Mouse (Mus musculus): ENCODE data around the gene C3. TPM values are rescaled to one million over a fixed set of nuclear protein-coding genes. Genes with fewer than 3 reads are reported as not detected.

The C3 gene
- total RNA-seq, 1 experiment = 0.22 TPM

DNA sequence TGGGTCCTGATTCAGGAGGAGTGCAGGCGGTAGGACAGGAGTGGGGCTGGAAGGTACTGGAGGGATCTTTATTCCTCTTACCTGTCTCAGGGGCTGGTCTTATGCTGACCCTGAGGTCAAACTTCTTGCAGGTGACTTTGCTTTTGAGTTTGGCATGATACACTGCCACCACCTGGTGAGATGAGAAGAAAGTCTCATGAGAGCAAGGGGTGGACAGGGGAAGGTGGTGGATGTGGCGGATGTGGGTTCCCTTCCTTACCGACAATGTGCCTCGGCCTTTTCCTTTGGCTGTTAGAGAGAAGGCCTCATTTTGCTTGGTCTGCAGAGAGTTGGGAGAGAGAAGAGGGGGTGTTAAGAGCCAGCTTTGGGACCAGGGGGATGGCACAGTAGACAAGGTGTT is 18.6 kb downstream of the C3 start:
- in situ Hi-C loops (cut with MboI; ENCODE audit: low sequenced_read_pairs in 2 of 2, unreplicated experiment in 2 of 2) = no loop called here
- no peak overlapping the region for H3K9ac ChIP-seq (ENCODE audit: insufficient read depth, low read depth, low read length, poor library complexity, severe bottlenecking)

DNA sequence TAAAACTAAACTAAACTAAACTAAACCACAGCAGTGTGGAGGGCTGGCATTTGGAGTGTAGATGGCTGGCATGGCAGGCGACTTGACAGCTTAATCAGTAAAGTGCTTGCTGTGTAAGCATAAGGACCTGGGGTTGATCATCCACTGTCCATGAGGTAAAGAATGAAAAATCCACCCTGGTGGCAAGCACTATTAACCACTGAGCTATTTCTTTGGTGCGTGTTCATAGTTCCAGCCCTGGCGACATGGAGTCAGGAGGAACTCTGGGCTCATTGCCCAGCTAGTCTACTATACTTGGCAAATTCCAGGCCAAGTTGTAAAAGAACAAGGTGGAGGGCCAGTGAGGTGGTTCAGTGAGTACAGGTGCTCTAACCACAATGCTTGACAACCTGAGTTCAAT is 20.0 kb downstream of the C3 start:
- no peak overlapping the region for H3K9ac ChIP-seq (ENCODE audit: insufficient read depth, low read depth, low read length, poor library complexity, severe bottlenecking)
- H3K4me1 ChIP-seq (ENCODE audit: control insufficient read depth in 2 of 2, insufficient read depth in 2 of 2, low read length in 2 of 2, poor library complexity in 1 of 2) = peaks cover 0 to 4% of the 10 kb centered on the region in 2 experiments; a peak in 1 of 4 replicates
- in situ Hi-C loops (cut with MboI; ENCODE audit: low sequenced_read_pairs in 2 of 2, unreplicated experiment in 2 of 2) = no loop called here

More for the DNA sequence above, 18.6 kb downstream of the C3 start:
- TF ChIP-seq MAFK (IDR thresholded peaks at IDR 0.05; ENCODE audit: insufficient read depth, low read depth, low read length) = no peak
- TF ChIP-seq ZNF384 (IDR thresholded peaks at IDR 0.05; ENCODE audit: low read depth, low read length) = no peak
- no peak for TF ChIP-seq ZC3H11A (IDR thresholded peaks at IDR 0.05; ENCODE audit: borderline replicate concordance, low read depth, low read length)
- no peak for TF ChIP-seq HCFC1 (IDR thresholded peaks at IDR 0.05; ENCODE audit: borderline replicate concordance, insufficient read depth, low read length)
- TF ChIP-seq CHD2 (IDR thresholded peaks at IDR 0.05; ENCODE audit: low read depth, low read length) = no peak
- DNase-seq (ENCODE audit: low read depth, low spot score) = no peak
- Histone ChIP-seq H3K36me3 (ENCODE audit: control insufficient read depth, insufficient read depth, low read length, poor library complexity, severe bottlenecking) (no peaks in the 10 kb centered on the region), H3K4me3 (ENCODE audit: insufficient read depth in 1 of 2, low read depth in 1 of 2, low read length in 2 of 2, poor library complexity in 1 of 2, severe bottlenecking in 1 of 2) (no peak overlapping the region), H3K9me3 (ENCODE audit: control insufficient read depth, insufficient read depth, low read depth, low read length) (no peaks in the 10 kb centered on the region), H3K27ac (ENCODE audit: insufficient read depth, low read depth, low read length, poor library complexity, severe bottlenecking) (no peak overlapping the region), H3K4me1 (ENCODE audit: control insufficient read depth in 2 of 2, insufficient read depth in 2 of 2, low read length in 2 of 2, poor library complexity in 1 of 2) (peaks cover 0 to 4% of the 10 kb centered on the region in 2 experiments; a peak in 1 of 4 replicates)

DNA sequence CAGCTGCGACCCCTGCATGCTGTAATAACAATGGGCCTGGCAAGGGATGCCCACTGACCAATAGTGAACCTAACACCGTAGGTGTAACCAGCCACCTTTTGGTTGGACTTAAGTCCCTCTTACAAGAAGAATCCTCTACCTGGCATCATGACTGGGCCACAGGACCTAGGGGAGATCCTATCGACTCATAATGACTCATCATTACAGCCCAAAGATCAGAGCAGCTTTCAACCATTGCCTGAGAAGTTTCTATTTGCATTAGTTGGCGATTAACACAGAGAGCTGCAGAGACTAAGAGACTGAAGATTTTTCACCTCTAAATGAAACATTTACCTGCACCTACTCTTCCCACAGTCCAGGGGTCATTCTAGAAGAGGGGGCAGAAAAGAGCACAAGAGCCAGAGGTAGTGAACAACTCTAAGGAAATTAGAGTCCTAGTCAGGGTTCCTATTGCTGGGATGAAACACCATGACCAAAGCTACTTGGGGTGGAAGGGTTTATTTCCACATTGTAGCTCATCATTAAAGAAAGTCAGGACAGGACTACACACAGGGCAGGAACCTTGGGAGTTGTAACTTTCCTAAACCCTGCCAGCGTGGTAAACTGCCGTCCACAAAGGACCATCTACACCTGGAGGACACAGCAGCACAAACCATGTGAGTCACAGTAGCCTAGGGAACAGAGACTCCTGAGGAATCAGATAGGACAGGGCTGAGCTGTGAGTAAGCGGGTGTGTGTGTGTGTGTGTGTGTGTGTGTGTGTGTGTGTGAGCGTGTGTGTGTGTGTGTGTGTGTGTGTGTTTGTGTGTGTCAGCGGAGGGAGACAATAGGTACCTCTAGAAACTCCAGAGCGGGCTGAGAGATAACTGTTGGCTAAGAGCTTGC is 25.9 kb downstream of the C3 start:
- in situ Hi-C loops (cut with MboI; ENCODE audit: low sequenced_read_pairs in 2 of 2, unreplicated experiment in 2 of 2) = no loop called here
- no peak for DNase-seq (ENCODE audit: low read depth, low spot score)
- no peak overlapping the region for H3K27ac ChIP-seq (ENCODE audit: insufficient read depth, low read depth, low read length, poor library complexity, severe bottlenecking)
- no peak overlapping the region for H3K4me3 ChIP-seq (ENCODE audit: insufficient read depth in 1 of 2, low read depth in 1 of 2, low read length in 2 of 2, poor library complexity in 1 of 2, severe bottlenecking in 1 of 2)
- H3K9ac ChIP-seq (ENCODE audit: insufficient read depth, low read depth, low read length, poor library complexity, severe bottlenecking) = no peak overlapping the region
- TF ChIP-seq ZC3H11A (IDR thresholded peaks at IDR 0.05; ENCODE audit: borderline replicate concordance, low read depth, low read length) (no peak), ZNF384 (IDR thresholded peaks at IDR 0.05; ENCODE audit: low read depth, low read length) (no peak), MAFK (IDR thresholded peaks at IDR 0.05; ENCODE audit: insufficient read depth, low read depth, low read length) (no peak), HCFC1 (IDR thresholded peaks at IDR 0.05; ENCODE audit: borderline replicate concordance, insufficient read depth, low read length) (no peak), CHD2 (IDR thresholded peaks at IDR 0.05; ENCODE audit: low read depth, low read length) (no peak)
- H3K4me1 ChIP-seq (ENCODE audit: control insufficient read depth in 2 of 2, insufficient read depth in 2 of 2, low read length in 2 of 2, poor library complexity in 1 of 2) = no peaks in the 10 kb centered on the region
- no peaks in the 10 kb centered on the region for H3K9me3 ChIP-seq (ENCODE audit: control insufficient read depth, insufficient read depth, low read depth, low read length)
- no peaks in the 10 kb centered on the region for H3K36me3 ChIP-seq (ENCODE audit: control insufficient read depth, insufficient read depth, low read length, poor library complexity, severe bottlenecking)

More for the DNA sequence above, 20.0 kb downstream of the C3 start:
- Histone ChIP-seq H3K27ac (ENCODE audit: insufficient read depth, low read depth, low read length, poor library complexity, severe bottlenecking) (no peak overlapping the region), H3K9me3 (ENCODE audit: control insufficient read depth, insufficient read depth, low read depth, low read length) (no peaks in the 10 kb centered on the region), H3K4me3 (ENCODE audit: insufficient read depth in 1 of 2, low read depth in 1 of 2, low read length in 2 of 2, poor library complexity in 1 of 2, severe bottlenecking in 1 of 2) (no peak overlapping the region), H3K36me3 (ENCODE audit: control insufficient read depth, insufficient read depth, low read length, poor library complexity, severe bottlenecking) (no peaks in the 10 kb centered on the region)
- TF ChIP-seq HCFC1 (IDR thresholded peaks at IDR 0.05; ENCODE audit: borderline replicate concordance, insufficient read depth, low read length) (no peak), ZC3H11A (IDR thresholded peaks at IDR 0.05; ENCODE audit: borderline replicate concordance, low read depth, low read length) (no peak)
- DNase-seq (ENCODE audit: low read depth, low spot score) = no peak

DNA sequence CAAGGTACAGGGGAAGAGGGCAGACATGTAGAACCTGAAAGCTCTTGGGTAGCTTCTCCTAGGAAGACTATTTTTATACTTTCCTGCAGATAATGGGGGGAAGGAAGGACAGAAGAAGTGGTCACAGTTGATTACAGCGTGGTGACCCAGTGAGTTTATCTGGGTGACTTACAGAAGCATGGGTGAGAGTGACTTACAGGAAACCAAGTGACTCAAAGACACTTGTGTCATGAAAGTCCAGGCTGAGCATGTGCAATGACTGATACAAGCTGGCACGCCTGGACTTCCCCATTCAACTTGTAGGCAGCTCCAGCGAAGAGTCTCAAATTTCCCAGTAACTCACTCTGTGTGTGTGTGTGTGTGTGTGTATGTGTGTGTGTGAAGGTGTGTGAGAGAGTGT is 29.7 kb downstream of the C3 start:
- no peaks in the 10 kb centered on the region for H3K4me1 ChIP-seq (ENCODE audit: control insufficient read depth in 2 of 2, insufficient read depth in 2 of 2, low read length in 2 of 2, poor library complexity in 1 of 2)
- in situ Hi-C loops (cut with MboI; ENCODE audit: low sequenced_read_pairs in 2 of 2, unreplicated experiment in 2 of 2) = no loop called here
- no peak overlapping the region for H3K27ac ChIP-seq (ENCODE audit: insufficient read depth, low read depth, low read length, poor library complexity, severe bottlenecking)
- H3K36me3 ChIP-seq (ENCODE audit: control insufficient read depth, insufficient read depth, low read length, poor library complexity, severe bottlenecking) = no peaks in the 10 kb centered on the region
- DNase-seq (ENCODE audit: low read depth, low spot score) = no peak
- no peaks in the 10 kb centered on the region for H3K9me3 ChIP-seq (ENCODE audit: control insufficient read depth, insufficient read depth, low read depth, low read length)
- H3K4me3 ChIP-seq (ENCODE audit: insufficient read depth in 1 of 2, low read depth in 1 of 2, low read length in 2 of 2, poor library complexity in 1 of 2, severe bottlenecking in 1 of 2) = no peak overlapping the region
- no peak for TF ChIP-seq HCFC1 (IDR thresholded peaks at IDR 0.05; ENCODE audit: borderline replicate concordance, insufficient read depth, low read length)
- TF ChIP-seq MAFK (IDR thresholded peaks at IDR 0.05; ENCODE audit: insufficient read depth, low read depth, low read length) = no peak
- TF ChIP-seq ZNF384 (IDR thresholded peaks at IDR 0.05; ENCODE audit: low read depth, low read length) = no peak
- TF ChIP-seq CHD2 (IDR thresholded peaks at IDR 0.05; ENCODE audit: low read depth, low read length) = no peak
- TF ChIP-seq ZC3H11A (IDR thresholded peaks at IDR 0.05; ENCODE audit: borderline replicate concordance, low read depth, low read length) = no peak
- H3K9ac ChIP-seq (ENCODE audit: insufficient read depth, low read depth, low read length, poor library complexity, severe bottlenecking) = no peak overlapping the region
